Mouse (Mus musculus): Measurements from ENCODE around the gene Usp2. TPM values are rescaled to one million over a fixed set of nuclear protein-coding genes. Genes with fewer than 3 reads are reported as not detected.

Gene Usp2
- polyA plus RNA-seq, 1 experiment = 3.2 TPM

DNA sequence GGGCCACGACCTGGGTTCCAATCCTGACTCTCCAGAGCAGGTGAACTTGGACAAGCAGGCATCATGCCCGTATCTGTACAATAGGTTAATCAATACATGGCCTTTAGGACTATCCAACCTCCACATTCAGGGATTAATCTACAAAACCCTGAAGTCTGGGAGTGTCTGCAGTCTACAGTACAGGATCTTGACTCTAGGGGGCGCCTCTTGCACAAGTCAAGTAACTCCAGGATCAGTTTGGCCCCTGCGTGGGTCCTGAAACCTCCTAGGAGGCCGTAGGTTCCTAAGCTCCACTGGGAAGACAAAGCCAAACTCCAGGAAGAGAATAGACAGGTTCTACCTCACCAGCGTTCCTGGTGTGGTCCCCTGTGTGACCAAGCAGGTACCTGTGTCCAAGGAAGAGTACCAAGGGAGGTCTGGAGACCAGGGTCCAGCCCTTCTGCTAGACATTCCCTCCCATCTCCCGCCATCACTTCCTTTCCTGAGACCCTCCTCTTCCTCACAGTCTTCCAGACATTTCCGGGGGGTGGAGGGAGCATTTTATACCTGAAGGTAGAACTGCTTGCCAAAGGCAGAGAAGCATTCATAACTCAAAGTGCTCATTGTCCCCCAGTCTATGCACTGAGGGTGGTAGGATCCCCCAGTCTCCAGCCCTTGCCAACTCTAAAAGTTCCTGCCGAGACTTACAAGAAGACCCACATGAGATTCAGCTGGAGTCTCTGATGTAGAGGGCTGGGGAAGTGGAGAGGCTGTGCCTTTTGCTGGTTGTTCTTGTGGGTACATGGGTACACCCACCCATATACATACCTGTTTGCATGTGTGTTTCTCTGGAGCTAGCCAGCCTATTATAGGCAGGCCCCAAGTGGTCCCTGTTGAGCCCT is 7.8 kb downstream of the Usp2 start:
- Histone ChIP-seq H3K27ac (ENCODE audit: insufficient read depth, low read depth, low read length) (no peak overlapping the region), H3K4me1 (ENCODE audit: control insufficient read depth, insufficient read depth, low read length) (peaks cover 9% of the 10 kb centered on the region), H3K4me3 (ENCODE audit: insufficient read depth, low read length) (no peak overlapping the region)
- no peak for TF ChIP-seq POLR2A (IDR thresholded peaks at IDR 0.05; ENCODE audit: borderline replicate concordance, low read depth, low read length)
- peak; percentile 44; the same call in 1 of the 2 replicates for TF ChIP-seq CTCF (IDR thresholded peaks at IDR 0.05; ENCODE audit: low read depth, low read length)

DNA sequence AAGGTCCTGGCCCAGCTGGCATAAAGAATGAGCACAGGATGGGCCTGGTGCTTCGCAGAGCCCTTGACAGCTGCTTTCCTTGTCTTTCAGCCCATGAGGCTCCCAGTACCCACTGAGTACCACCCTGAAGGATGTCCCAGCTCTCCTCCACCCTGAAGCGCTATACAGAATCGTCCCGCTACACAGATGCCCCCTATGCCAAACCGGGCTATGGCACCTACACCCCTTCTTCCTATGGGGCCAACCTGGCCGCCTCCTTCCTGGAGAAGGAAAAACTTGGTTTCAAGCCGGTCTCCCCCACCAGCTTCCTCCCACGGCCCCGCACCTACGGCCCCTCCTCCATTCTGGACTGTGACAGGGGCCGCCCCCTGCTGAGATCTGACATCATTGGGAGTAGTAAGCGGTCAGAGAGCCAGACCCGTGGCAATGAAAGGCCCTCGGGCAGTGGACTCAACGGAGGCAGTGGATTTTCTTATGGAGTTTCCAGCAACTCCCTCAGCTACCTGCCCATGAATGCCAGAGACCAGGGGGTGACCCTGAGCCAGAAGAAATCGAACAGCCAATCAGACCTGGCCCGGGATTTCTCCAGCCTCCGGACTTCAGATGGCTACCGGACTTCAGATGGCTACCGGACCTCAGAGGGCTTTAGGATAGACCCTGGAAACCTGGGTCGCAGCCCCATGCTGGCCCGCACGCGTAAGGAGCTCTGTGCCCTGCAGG is 8.6 kb downstream of the Usp2 start:
- Histone ChIP-seq H3K4me3 (ENCODE audit: insufficient read depth, low read length) (no peak overlapping the region), H3K4me1 (ENCODE audit: control insufficient read depth, insufficient read depth, low read length) (peaks cover 11% of the 10 kb centered on the region), H3K27ac (ENCODE audit: insufficient read depth, low read depth, low read length) (no peak overlapping the region)
- TF ChIP-seq CTCF (IDR thresholded peaks at IDR 0.05; ENCODE audit: low read depth, low read length) = no peak

DNA sequence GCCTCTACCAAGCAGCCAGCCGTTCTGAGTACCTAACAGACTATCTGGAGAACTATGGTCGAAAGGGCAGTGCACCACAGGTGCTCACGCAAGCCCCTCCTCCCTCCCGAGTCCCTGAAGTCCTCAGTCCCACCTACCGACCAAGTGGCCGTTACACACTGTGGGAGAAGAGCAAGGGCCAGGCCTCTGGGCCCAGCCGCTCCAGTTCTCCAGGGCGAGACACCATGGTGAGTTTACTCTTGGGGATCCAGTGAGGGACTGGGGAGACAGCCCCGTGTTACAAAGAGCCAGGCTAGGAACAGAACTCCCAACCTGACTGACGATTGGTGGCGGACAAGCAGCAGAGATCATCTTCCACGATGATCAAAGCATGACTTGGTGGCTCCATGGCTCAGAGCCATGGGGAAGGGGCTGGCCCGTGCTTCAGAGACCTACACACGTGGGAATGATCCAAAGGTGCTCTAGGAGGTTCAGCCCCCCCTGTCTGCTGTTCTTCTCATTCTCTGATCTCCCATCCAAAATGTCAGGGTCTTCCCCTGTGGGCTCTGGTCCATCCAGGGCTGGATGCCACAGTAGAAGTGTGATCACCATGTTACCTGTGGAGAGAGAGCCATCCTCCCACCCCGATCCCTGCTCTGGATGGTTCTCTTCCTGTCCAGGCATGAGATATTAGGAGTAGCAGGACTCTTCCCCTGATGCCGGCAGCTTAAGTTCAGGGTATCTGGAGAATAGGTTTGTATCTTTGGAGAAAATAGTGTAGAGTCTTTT is 9.4 kb downstream of the Usp2 start:
- H3K4me1 ChIP-seq (ENCODE audit: control insufficient read depth, insufficient read depth, low read length) = peaks cover 13% of the 10 kb centered on the region
- no peak overlapping the region for H3K27ac ChIP-seq (ENCODE audit: insufficient read depth, low read depth, low read length)
- no peak overlapping the region for H3K4me3 ChIP-seq (ENCODE audit: insufficient read depth, low read length)
- TF ChIP-seq CTCF (IDR thresholded peaks at IDR 0.05; ENCODE audit: low read depth, low read length) (no peak), POLR2A (IDR thresholded peaks at IDR 0.05; ENCODE audit: borderline replicate concordance, low read depth, low read length) (no peak)

DNA sequence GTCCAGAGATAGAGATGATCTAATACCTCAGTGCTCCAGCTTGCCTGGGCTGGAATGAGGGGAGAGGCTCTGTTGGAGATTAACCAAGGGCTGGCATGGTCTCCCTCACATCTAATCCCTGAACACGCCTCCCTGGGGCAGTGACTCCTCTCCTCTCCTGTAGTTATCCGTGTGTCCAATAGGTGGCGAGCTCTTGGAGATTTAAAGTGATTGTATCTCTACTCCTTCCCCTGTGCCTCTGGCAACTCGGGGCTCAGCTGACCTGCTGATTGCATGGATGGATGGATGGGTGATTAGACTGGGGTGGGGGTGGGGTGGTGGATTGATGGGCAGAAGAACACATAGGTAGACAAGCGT is 9.9 kb downstream of the Usp2 start:
- Histone ChIP-seq H3K4me1 (ENCODE audit: control insufficient read depth, insufficient read depth, low read length) (peaks cover 14% of the 10 kb centered on the region), H3K4me3 (ENCODE audit: insufficient read depth, low read length) (no peak overlapping the region), H3K27ac (ENCODE audit: insufficient read depth, low read depth, low read length) (no peak overlapping the region)
- TF ChIP-seq CTCF (IDR thresholded peaks at IDR 0.05; ENCODE audit: low read depth, low read length) (peak; percentile 39), POLR2A (IDR thresholded peaks at IDR 0.05; ENCODE audit: borderline replicate concordance, low read depth, low read length) (no peak)

DNA sequence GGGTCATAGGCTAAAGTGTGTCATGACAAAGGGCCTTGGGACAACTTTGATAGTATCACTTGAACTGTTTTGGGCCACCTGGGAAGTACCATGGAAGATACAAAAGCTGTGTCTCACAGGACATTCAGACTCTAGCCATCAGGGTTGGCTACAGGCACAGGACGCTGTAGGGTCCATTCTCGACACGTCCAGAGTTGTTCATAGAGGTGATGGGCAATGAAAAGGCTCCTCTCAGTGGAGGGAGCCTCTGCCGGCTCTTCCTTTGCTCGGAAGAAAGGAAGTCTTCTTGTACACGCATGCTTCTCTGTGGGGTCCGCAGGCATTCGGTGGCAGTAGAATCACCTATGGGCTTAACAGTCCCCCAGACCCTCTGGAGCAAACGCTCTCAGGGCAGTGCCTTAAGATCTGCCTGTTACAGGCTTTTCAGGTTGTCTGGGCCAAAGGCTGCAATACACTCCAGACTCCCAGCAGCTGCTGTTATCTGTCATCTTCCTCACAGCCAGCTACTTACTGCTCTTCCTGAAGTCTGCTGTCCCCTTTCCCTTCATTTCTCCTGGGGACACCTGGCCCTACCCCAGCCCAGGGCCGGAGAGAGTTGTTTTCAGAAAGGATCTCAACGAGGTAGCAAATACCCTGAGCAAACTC is 10.6 kb downstream of the Usp2 start:
- TF ChIP-seq POLR2A (IDR thresholded peaks at IDR 0.05; ENCODE audit: borderline replicate concordance, low read depth, low read length) = no peak
- no peak for TF ChIP-seq CTCF (IDR thresholded peaks at IDR 0.05; ENCODE audit: low read depth, low read length)
- Histone ChIP-seq H3K4me3 (ENCODE audit: insufficient read depth, low read length) (no peak overlapping the region), H3K27ac (ENCODE audit: insufficient read depth, low read depth, low read length) (no peak overlapping the region), H3K4me1 (ENCODE audit: control insufficient read depth, insufficient read depth, low read length) (peaks cover 17% of the 10 kb centered on the region)

DNA sequence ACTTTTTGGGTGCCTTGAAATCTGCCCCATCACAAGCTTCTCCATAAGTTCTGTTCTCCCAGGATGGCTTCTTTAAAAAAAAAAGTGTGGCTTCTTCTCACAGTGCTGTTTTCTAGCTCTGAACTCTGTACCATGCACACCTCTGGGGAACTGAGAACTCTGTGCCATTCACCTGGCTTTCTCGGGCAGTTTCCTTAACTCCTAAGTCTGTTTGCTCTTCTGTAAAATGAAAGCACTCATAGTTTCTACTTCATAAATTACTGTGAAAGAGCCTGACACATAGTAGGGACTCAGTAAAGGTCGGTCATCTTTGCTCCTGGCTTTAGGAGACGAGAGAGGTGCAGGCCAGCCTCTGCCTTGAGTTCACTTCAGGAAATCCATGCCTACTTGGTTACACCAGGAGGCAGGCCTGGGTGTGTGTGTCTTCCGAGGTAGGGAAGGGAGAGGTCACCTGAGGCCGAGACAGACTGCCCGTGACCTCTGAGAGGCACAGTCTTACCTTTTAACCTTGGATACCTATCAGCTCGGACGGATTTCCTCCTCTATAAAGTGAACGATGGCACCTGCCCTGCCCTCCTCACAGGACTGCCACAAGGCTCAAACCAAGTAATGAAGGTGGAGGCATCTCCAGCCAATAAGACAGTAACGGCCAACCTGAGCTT is 11.4 kb downstream of the Usp2 start:
- peaks cover 24% of the 10 kb centered on the region for H3K4me1 ChIP-seq (ENCODE audit: control insufficient read depth, insufficient read depth, low read length)
- TF ChIP-seq CTCF (IDR thresholded peaks at IDR 0.05; ENCODE audit: low read depth, low read length) (no peak), POLR2A (IDR thresholded peaks at IDR 0.05; ENCODE audit: borderline replicate concordance, low read depth, low read length) (no peak)
- no peak overlapping the region for H3K27ac ChIP-seq (ENCODE audit: insufficient read depth, low read depth, low read length)
- no peak overlapping the region for H3K4me3 ChIP-seq (ENCODE audit: insufficient read depth, low read length)

- Histone ChIP-seq H3K27ac (ENCODE audit: insufficient read depth, low read depth, low read length) (no peak overlapping the region), H3K4me1 (ENCODE audit: control insufficient read depth, insufficient read depth, low read length) (peaks cover 28% of the 10 kb centered on the region), H3K4me3 (ENCODE audit: insufficient read depth, low read length) (no peak overlapping the region)
- TF ChIP-seq CTCF (IDR thresholded peaks at IDR 0.05; ENCODE audit: low read depth, low read length) (no peak), POLR2A (IDR thresholded peaks at IDR 0.05; ENCODE audit: borderline replicate concordance, low read depth, low read length) (no peak)
Measured at GRCm38 (mm10) chr9:44078955-44079756, 12.3 kb downstream of the Usp2 start.

DNA sequence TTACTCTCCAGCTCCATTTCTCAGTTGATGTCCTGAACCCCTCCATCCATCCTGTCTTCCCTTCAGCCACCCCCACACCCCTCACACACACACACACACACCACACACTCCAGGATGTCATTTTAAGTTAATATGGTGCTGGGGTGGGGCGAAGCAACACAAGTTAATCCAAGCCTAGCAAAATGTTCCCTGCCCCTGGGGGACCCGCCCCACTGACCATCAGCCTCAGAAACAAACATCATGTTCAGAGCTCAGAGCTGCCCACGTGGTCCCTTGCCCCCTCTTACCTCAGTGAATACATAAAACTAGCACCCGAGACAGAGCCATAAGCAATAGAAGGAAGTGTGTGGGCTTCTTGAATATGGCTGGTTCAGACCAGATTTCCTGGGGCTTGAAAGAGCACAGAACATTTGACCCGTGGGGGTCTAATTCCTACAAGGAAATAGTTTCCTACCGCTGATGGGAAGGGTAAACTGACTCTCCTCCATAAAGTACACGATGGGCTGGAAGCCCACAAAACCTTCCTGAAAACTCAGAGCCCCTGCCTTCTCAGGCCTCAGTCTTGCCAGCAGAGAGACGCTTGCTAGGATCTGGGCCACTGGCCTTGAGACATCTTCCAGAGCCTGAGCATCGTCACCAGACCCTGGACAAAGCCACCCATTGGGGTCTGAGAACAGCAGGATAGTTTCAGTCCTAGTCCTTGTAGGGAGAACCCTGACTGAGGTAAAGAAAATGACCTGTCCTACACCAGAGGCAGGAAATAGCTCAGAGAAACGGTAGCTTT is 13.4 kb downstream of the Usp2 start:
- Histone ChIP-seq H3K4me3 (ENCODE audit: insufficient read depth, low read length) (no peak overlapping the region), H3K4me1 (ENCODE audit: control insufficient read depth, insufficient read depth, low read length) (peaks cover 28% of the 10 kb centered on the region), H3K27ac (ENCODE audit: insufficient read depth, low read depth, low read length) (no peak overlapping the region)
- no peak for TF ChIP-seq CTCF (IDR thresholded peaks at IDR 0.05; ENCODE audit: low read depth, low read length)
- no peak for TF ChIP-seq POLR2A (IDR thresholded peaks at IDR 0.05; ENCODE audit: borderline replicate concordance, low read depth, low read length)
